Mouse (Mus musculus): ENCODE results near the gene Olfr746.

Olfr746 gene

DNA sequence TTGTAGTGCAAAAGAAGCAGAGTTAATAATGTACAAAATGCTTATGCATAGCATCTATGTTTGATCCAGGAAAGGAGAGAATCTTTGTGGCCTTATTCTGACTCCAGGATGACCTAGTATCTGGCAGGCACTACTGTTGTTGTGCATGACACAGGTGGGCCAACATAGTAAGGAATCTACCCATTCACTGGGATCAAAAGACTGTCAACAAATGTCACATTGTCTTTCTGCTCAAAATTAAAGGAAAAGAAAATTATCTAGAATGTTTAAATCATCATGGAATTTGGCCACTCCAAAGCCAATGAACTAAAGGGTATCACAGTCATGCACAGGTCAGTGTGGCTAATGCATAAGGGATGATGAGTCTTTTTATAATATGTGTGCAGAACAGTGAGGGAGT is at the start of gene Olfr746:
Gene Olfr746 (plus strand): TSS at position 301 of the 400 bp plus-strand sequence.
- no peak for DNase-seq (ENCODE audit: low spot score in 2 of 2)

DNA sequence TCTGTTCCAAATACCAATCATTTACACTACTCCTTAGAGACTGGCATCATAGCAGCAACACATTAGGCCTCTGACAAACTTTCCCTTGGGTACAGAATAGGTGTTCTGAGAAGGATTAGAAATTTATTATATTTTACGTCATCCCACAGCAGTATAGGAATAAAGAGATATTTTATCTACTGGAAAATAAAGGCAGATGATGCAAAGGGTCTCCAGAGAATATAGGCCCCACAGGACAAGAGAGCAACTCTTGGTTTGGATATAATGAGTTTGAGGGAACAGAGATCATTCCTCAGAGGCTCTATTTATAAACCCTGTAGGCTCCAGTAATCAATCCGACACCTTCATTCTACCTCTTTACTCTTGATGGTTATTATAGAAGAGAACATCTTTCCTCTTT is 32.3 kb upstream of the Olfr746 start, which contains the start of gene Olfr744:
Gene Olfr744 (plus strand): TSS at position 301 of the 400 bp plus-strand sequence.
- no peak for DNase-seq (ENCODE audit: low spot score in 2 of 2)

DNA sequence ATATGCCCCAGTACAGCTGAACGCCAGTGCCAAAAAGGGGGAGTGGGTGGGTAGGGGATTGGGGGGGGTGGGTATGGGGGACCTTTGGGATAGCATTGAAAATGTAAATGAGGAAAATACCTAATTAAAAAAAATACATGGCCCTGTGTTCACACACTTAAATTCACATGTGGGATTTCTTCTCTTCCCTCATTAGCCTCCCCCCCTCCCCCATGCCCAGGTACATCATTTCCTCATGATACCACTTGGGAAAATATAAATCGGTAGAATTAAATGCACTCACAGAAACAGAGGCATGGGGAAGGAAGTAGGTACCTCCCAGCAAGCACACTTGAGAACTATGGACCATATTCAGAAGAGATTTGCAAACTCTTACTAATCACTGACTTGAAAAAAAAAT is 7.8 kb upstream of the Olfr746 start, which contains the start of gene Olfr745:
Gene Olfr745 (plus strand): TSS at position 301 of the 400 bp plus-strand sequence.
- DNase-seq (ENCODE audit: low spot score in 2 of 2) = no peak

DNA sequence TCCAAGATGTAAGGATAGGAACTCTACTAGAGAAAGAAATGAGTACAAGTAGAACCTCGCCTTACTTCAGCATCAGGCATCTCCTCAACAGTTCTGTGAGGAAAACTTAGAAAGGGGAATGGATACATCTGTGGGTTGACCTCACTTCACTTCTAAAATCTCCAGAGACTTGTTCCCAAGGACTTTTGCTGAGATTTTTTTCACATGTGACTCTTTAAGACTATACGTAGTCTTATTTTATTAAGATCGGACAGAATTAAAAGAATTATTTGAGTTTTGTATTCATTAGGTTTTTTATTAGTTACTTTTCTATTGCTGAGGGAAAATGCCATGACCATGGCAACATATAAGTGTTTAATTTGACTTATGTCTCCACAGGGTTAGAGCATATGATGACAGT is 46.2 kb downstream of the Olfr746 start, which contains the start of gene Olfr747:
Gene Olfr747 (minus strand): TSS at position 101 of the 400 bp plus-strand sequence.
- no peak for DNase-seq (ENCODE audit: low spot score in 2 of 2)

Measured in spleen, postnatal 10 days (tissue).